Mouse (Mus musculus): Measurements from ENCODE around the gene Cry2. TPM values are rescaled to one million over a fixed set of nuclear protein-coding genes. Genes with fewer than 3 reads are reported as not detected.

Cry2 gene
- polyA plus RNA-seq, 1 experiment from 2014 or later, result 10.0 TPM

DNA sequence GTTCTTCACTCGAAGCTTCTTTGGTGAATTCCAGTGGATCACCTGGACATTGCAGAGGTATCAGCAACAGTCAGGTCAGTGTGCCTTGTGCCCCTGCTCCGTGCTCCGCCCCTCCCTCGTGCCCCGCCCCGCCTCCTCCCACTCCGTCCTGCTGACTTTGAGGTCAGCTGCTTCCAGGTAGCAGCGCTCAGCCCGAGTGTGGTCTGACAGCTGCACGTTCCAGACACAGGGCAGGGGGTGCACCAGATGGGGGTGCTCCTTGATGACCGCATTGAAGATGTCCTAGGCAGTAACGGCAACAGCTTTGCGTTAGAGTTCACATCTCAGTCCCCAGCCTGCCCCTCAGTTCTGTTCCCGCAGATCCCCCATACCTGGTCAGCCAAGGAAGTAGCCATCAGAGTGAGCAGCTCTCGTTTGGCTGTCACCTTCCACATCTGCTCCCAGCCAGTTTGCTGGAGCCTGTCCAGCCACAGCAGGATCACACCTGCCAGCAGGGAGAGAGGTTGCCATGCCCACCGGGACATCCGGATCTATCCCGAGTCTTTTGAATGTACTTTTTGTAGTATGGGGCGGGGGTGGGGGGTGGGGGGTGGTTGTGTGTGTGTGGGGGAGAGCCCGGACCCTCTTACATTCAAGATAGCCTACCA is 66.3 kb downstream of the Cry2 start:
- Histone ChIP-seq H3K27ac (ENCODE audit: low read depth, low read length) (no peak overlapping the region), H3K4me3 (ENCODE audit: low read depth, low read length) (no peak overlapping the region), H3K4me2 (replicated peaks; ENCODE audit: low read depth) (no peak overlapping the region), H3K4me1 (replicated peaks; ENCODE audit: control insufficient read depth, insufficient read depth, low read length) (peaks cover 7% of the 10 kb centered on the region; the same call in 1 of the 2 replicates), H3K27me3 (replicated peaks; ENCODE audit: control insufficient read depth, insufficient read depth, low read length) (no peaks in the 10 kb centered on the region), H3K9ac (ENCODE audit: low read depth, low read length) (no peak overlapping the region), H3K9me3 (ENCODE audit: control insufficient read depth) (no peaks in the 10 kb centered on the region), H3K36me3 (ENCODE audit: control insufficient read depth, insufficient read depth) (peaks cover 29% of the 10 kb centered on the region)
- 34% methylated on average over 20 of the region's 20 CpGs for WGBS
- no peak for TF ChIP-seq CTCF (IDR thresholded peaks at IDR 0.05; ENCODE audit: low read depth)
- no peak for ATAC-seq

- no peaks in the 10 kb centered on the region for H3K27me3 ChIP-seq (replicated peaks; ENCODE audit: control insufficient read depth, insufficient read depth, low read length)
- WGBS, result 89% methylated on average over 10 of the region's 10 CpGs
- no peaks in the 10 kb centered on the region for H3K9me3 ChIP-seq (ENCODE audit: control insufficient read depth)
- H3K36me3 ChIP-seq (ENCODE audit: control insufficient read depth, insufficient read depth), result peaks cover 36% of the 10 kb centered on the region
- 0 out of 2 replicates have a peak, but pooled peaks cover 2% of the 10 kb centered on the region for H3K4me1 ChIP-seq (replicated peaks; ENCODE audit: control insufficient read depth, insufficient read depth, low read length)
- no peak overlapping the region for H3K4me3 ChIP-seq (ENCODE audit: low read depth, low read length)
- no peak for ATAC-seq
- no peak overlapping the region for H3K4me2 ChIP-seq (replicated peaks; ENCODE audit: low read depth)
- no peak for TF ChIP-seq CTCF (IDR thresholded peaks at IDR 0.05; ENCODE audit: low read depth)
- H3K9ac ChIP-seq (ENCODE audit: low read depth, low read length), result no peak overlapping the region
- no peak overlapping the region for H3K27ac ChIP-seq (ENCODE audit: low read depth, low read length)
Observed at GRCm38 (mm10) chr2:92365568-92365967, 68.3 kb downstream of the Cry2 start.

GRCm38 (mm10) chr2:92364086-92364485 is 69.8 kb downstream of the Cry2 start:
- WGBS, result 87% methylated on average over 4 of the region's 4 CpGs
- ATAC-seq, result no peak
- peaks cover 50% of the 10 kb centered on the region for H3K36me3 ChIP-seq (ENCODE audit: control insufficient read depth, insufficient read depth)
- no peaks in the 10 kb centered on the region for H3K4me1 ChIP-seq (replicated peaks; ENCODE audit: control insufficient read depth, insufficient read depth, low read length)
- H3K9me3 ChIP-seq (ENCODE audit: control insufficient read depth), result no peaks in the 10 kb centered on the region
- no peak for TF ChIP-seq CTCF (IDR thresholded peaks at IDR 0.05; ENCODE audit: low read depth)
- H3K27me3 ChIP-seq (replicated peaks; ENCODE audit: control insufficient read depth, insufficient read depth, low read length), result no peaks in the 10 kb centered on the region
- no peak overlapping the region for H3K9ac ChIP-seq (ENCODE audit: low read depth, low read length)
- no peak overlapping the region for H3K4me2 ChIP-seq (replicated peaks; ENCODE audit: low read depth)
- H3K27ac ChIP-seq (ENCODE audit: low read depth, low read length), result no peak overlapping the region
- H3K4me3 ChIP-seq (ENCODE audit: low read depth, low read length), result no peak overlapping the region

DNA sequence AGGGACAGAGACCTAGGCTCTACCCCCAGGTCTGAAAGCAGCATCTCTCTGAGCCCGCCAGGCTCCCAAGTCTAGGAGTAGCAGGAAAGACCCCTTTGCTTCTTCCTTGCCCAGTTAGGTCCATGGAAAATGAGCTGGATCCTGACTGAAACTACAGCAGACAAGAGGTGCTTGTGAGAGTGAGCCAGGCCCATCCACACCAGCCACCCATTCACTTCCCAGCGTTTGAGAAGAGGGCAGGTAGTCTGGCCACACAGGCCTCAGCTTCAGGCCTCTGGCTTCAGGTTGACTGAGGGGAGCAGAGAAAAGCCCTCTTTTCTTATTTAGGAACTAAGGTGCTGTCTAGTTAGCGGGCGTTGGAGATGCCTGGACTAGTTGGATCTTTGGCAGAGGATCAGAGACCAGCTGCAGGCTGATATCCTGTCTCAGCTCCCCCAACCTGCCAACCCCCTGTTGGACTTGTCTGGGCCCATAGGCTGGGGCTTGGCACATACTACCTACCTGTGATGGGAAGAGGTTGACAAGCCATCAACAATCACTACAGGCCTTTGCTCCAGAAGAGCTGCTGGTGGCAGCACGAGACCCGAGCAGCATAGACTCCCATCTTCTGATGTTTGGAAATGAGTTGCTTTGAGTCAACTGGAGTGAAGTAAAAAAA is 71.1 kb downstream of the Cry2 start:
- no peak for ATAC-seq
- Histone ChIP-seq H3K36me3 (ENCODE audit: control insufficient read depth, insufficient read depth) (peaks cover 62% of the 10 kb centered on the region), H3K4me1 (replicated peaks; ENCODE audit: control insufficient read depth, insufficient read depth, low read length) (no peaks in the 10 kb centered on the region), H3K27ac (ENCODE audit: low read depth, low read length) (no peak overlapping the region), H3K4me3 (ENCODE audit: low read depth, low read length) (no peak overlapping the region), H3K9ac (ENCODE audit: low read depth, low read length) (no peak overlapping the region), H3K9me3 (ENCODE audit: control insufficient read depth) (no peaks in the 10 kb centered on the region), H3K27me3 (replicated peaks; ENCODE audit: control insufficient read depth, insufficient read depth, low read length) (no peaks in the 10 kb centered on the region), H3K4me2 (replicated peaks; ENCODE audit: low read depth) (no peak overlapping the region)
- no peak for TF ChIP-seq CTCF (IDR thresholded peaks at IDR 0.05; ENCODE audit: low read depth)
- WGBS, result 94% methylated on average over 6 of the region's 6 CpGs

GRCm38 (mm10) chr2:92361795-92362194 is 72.0 kb downstream of the Cry2 start:
- Histone ChIP-seq H3K4me3 (ENCODE audit: low read depth, low read length) (no peak overlapping the region), H3K9me3 (ENCODE audit: control insufficient read depth) (no peaks in the 10 kb centered on the region), H3K4me2 (replicated peaks; ENCODE audit: low read depth) (no peak overlapping the region), H3K9ac (ENCODE audit: low read depth, low read length) (no peak overlapping the region; the same call in 1 of the 2 replicates), H3K4me1 (replicated peaks; ENCODE audit: control insufficient read depth, insufficient read depth, low read length) (no peaks in the 10 kb centered on the region), H3K27ac (ENCODE audit: low read depth, low read length) (no peak overlapping the region), H3K36me3 (ENCODE audit: control insufficient read depth, insufficient read depth) (peaks cover 69% of the 10 kb centered on the region), H3K27me3 (replicated peaks; ENCODE audit: control insufficient read depth, insufficient read depth, low read length) (no peaks in the 10 kb centered on the region)
- TF ChIP-seq CTCF (IDR thresholded peaks at IDR 0.05; ENCODE audit: low read depth), result no peak
- WGBS, result 93% methylated on average over 8 of the region's 8 CpGs
- no peak for ATAC-seq

DNA sequence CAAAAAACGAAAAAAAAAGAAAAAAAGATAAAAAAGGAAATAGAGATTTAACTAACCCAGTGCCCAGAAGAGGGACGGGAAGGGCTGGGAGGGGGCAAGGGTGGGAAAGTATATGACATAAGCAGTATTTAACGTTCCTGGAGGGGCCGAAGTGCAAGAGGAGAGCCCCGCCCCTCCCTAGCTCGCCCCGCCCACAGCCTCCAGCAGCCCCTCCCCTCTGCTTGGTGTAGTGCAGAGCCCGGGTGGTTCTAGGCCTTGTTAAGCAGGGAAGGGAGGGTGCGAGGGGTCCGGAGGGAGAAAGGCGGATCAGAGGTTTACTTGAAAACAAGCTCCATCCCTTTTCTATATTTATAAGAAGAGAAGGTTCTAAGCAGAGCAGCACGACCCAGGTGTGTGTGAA is 73.0 kb downstream of the Cry2 start:
- no peaks in the 10 kb centered on the region for H3K4me1 ChIP-seq (replicated peaks; ENCODE audit: control insufficient read depth, insufficient read depth, low read length)
- H3K27ac ChIP-seq (ENCODE audit: low read depth, low read length), result no peak overlapping the region
- peaks cover 66% of the 10 kb centered on the region for H3K36me3 ChIP-seq (ENCODE audit: control insufficient read depth, insufficient read depth)
- no peak overlapping the region for H3K9ac ChIP-seq (ENCODE audit: low read depth, low read length)
- no peaks in the 10 kb centered on the region for H3K27me3 ChIP-seq (replicated peaks; ENCODE audit: control insufficient read depth, insufficient read depth, low read length)
- no peak for TF ChIP-seq CTCF (IDR thresholded peaks at IDR 0.05; ENCODE audit: low read depth)
- WGBS, result 23% methylated on average over 12 of the region's 12 CpGs
- H3K9me3 ChIP-seq (ENCODE audit: control insufficient read depth), result no peaks in the 10 kb centered on the region
- ATAC-seq, result peak; percentile 79
- H3K4me3 ChIP-seq (ENCODE audit: low read depth, low read length), result no peak overlapping the region
- peak overlapping the region; percentile 43 for H3K4me2 ChIP-seq (replicated peaks; ENCODE audit: low read depth)
